Mouse (Mus musculus) C2C12 (cell line): Measurements from ENCODE around the gene Akap7. TPM values are rescaled to one million over a fixed set of nuclear protein-coding genes. Genes with fewer than 3 reads are reported as not detected.

Source experiments
- H3K27me3 ChIP-seq: one replicate; pipeline ENCODE4 v1.6.1; 2011; ENCODE audit not compliant: control insufficient read depth, insufficient read depth, insufficient read length
- H3K36me3 ChIP-seq: one replicate; pipeline ENCODE4 v1.6.1; 2011; ENCODE audit not compliant: control insufficient read depth, insufficient read depth
- H3K4me3 ChIP-seq: one replicate; pipeline ENCODE4 v1.5.1; 2011; ENCODE audit warnings: mild to moderate bottlenecking, control low read depth; ENCODE audit not compliant: poor library complexity, insufficient read depth, severe bottlenecking
- H3K79me2 ChIP-seq: one replicate; pipeline ENCODE4 v1.6.1; 2011; ENCODE audit not compliant: control insufficient read depth, insufficient read depth
- H3K79me3 ChIP-seq: one replicate; pipeline ENCODE4 v1.6.1; 2011; ENCODE audit warnings: low read depth, control low read depth
- H3ac ChIP-seq: one replicate; pipeline ENCODE3; 2011; ENCODE audit warnings: low read depth; ENCODE audit not compliant: control insufficient read depth, insufficient read length
- CEBPB ChIP-seq: IDR thresholded peaks from one replicate; pipeline ENCODE4 v1.6.1; 2011; ENCODE audit warnings: low read depth, mild to moderate bottlenecking, control low read depth, moderate library complexity
- CTCF ChIP-seq: IDR thresholded peaks from one replicate; pipeline ENCODE4 v1.5.1; 2011; ENCODE audit not compliant: control insufficient read depth, insufficient read depth, insufficient read length
- FOSL1 ChIP-seq: IDR thresholded peaks from one replicate; pipeline ENCODE4 v1.8.0; 2011; ENCODE audit warnings: mild to moderate bottlenecking, low read length; ENCODE audit not compliant: poor library complexity, insufficient read depth, severe bottlenecking
- MAX ChIP-seq: IDR thresholded peaks from one replicate; pipeline ENCODE4 v1.6.1; 2011; ENCODE audit warnings: mild to moderate bottlenecking, control low read depth
- MYOD1 ChIP-seq: IDR thresholded peaks from one replicate; pipeline ENCODE4 v1.6.1; 2011; ENCODE audit warnings: low read depth; ENCODE audit not compliant: control insufficient read depth, insufficient read length
- MYOG ChIP-seq: IDR thresholded peaks from one replicate; pipeline ENCODE4 v1.6.1; 2011; ENCODE audit not compliant: control insufficient read depth, insufficient read length; ENCODE audit errors: extremely low read depth
- USF1 ChIP-seq: IDR thresholded peaks from one replicate; pipeline ENCODE4 v1.6.1; 2011; ENCODE audit warnings: low read depth, mild to moderate bottlenecking, control low read depth, moderate library complexity
- polyA plus RNA-seq: library from polyadenylated mRNA; unstranded; fragments of >200 nt; fragmentation: generic; extraction: Trizol; gene quantifications from one replicate; pipeline ENCODE4 v1.2.1, GENCODE M21; 2012; ENCODE audit warnings: missing spikeins

Akap7 gene
- polyA plus RNA-seq, 1 experiment, result 4.6 TPM

- Histone ChIP-seq H3ac (no peak overlapping the region), H3K79me2 (no peaks in the 10 kb centered on the region), H3K79me3 (no peaks in the 10 kb centered on the region), H3K36me3 (no peaks in the 10 kb centered on the region), H3K4me3 (no peak overlapping the region), H3K27me3 (no peaks in the 10 kb centered on the region)
- TF ChIP-seq USF1 (no peak), MYOG (no peak), CEBPB (no peak), CTCF (no peak), MAX (no peak), MYOD1 (no peak), FOSL1 (no peak)
Measured at GRCm38 (mm10) chr10:25318405-25318804, 10.7 kb upstream of the Akap7 start.

- Histone ChIP-seq H3K79me2 (no peaks in the 10 kb centered on the region), H3K79me3 (no peaks in the 10 kb centered on the region)
- TF ChIP-seq FOSL1 (no peak), MYOD1 (no peak), MAX (no peak), USF1 (no peak), CTCF (no peak), MYOG (no peak), CEBPB (no peak)
Measured at GRCm38 (mm10) chr10:25317665-25318064, 10.0 kb upstream of the Akap7 start.

GRCm38 (mm10) chr10:25313856-25314584 lies 6.3 kb upstream of the Akap7 start:
- Histone ChIP-seq H3ac (no peak overlapping the region), H3K4me3 (no peak overlapping the region), H3K27me3 (no peaks in the 10 kb centered on the region), H3K79me3 (no peaks in the 10 kb centered on the region), H3K36me3 (no peaks in the 10 kb centered on the region), H3K79me2 (no peaks in the 10 kb centered on the region)
- TF ChIP-seq MAX (no peak), USF1 (no peak), MYOG (no peak), MYOD1 (peak; percentile 54), CEBPB (no peak), FOSL1 (no peak)

More at GRCm38 (mm10) chr10:25317665-25318064, 10.0 kb upstream of the Akap7 start:
- H3ac ChIP-seq, result no peak overlapping the region
- H3K36me3 ChIP-seq, result no peaks in the 10 kb centered on the region
- H3K27me3 ChIP-seq, result no peaks in the 10 kb centered on the region
- H3K4me3 ChIP-seq, result no peak overlapping the region

GRCm38 (mm10) chr10:25311554-25312212 lies 4.0 kb upstream of the Akap7 start:
- H3K79me2 ChIP-seq, result no peaks in the 10 kb centered on the region
- H3ac ChIP-seq, result no peak overlapping the region
- H3K27me3 ChIP-seq, result no peaks in the 10 kb centered on the region
- H3K36me3 ChIP-seq, result no peaks in the 10 kb centered on the region
- no peaks in the 10 kb centered on the region for H3K79me3 ChIP-seq
- H3K4me3 ChIP-seq, result no peak overlapping the region
- TF ChIP-seq CEBPB, result no peak
- TF ChIP-seq MYOD1, result no peak
- no peak for TF ChIP-seq MAX
- TF ChIP-seq FOSL1, result no peak
- TF ChIP-seq MYOG, result no peak
- TF ChIP-seq USF1, result no peak
- TF ChIP-seq CTCF, result no peak

- Histone ChIP-seq H3K27me3 (no peaks in the 10 kb centered on the region), H3K79me2 (no peaks in the 10 kb centered on the region), H3ac (no peak overlapping the region), H3K4me3 (no peak overlapping the region), H3K36me3 (no peaks in the 10 kb centered on the region), H3K79me3 (no peaks in the 10 kb centered on the region)
- no peak for TF ChIP-seq MAX
- no peak for TF ChIP-seq MYOG
- no peak for TF ChIP-seq CEBPB
- TF ChIP-seq CTCF, result no peak
- no peak for TF ChIP-seq FOSL1
- TF ChIP-seq MYOD1, result no peak
- no peak for TF ChIP-seq USF1
Measured at GRCm38 (mm10) chr10:25310736-25311135, 3.1 kb upstream of the Akap7 start.
